Mouse (Mus musculus): ENCODE results near the gene Acp1.

GRCm38 (mm10) chr12:30864347-30864746 is 47.0 kb downstream of the Acp1 start:
- TF ChIP-seq CTCF (IDR thresholded peaks at IDR 0.05; ENCODE audit: extremely low read depth, insufficient read depth, insufficient read length, insufficient replicate concordance) (no peak), POLR2A (IDR thresholded peaks at IDR 0.05; ENCODE audit: low read depth, low read length) (no peak)
